ENCODE assay signal across 9 mouse cellular contexts in genomic region chr11:24074634-24075104, GRCm38 (mm10). TPM values are rescaled to one million over a fixed set of nuclear protein-coding genes. Genes with fewer than 3 reads are reported as not detected.
A peak's percentile ranks its signal among the peaks of the same experiment; 100 is the strongest.
DNase-seq lines count a peak whose midpoint lies in the region; ATAC-seq and TF ChIP-seq lines count a peak whose summit lies in the region.
"Had no signal": no experiment of that assay in that cellular context is flagged by ENCODE, and none has a peak within 500 bp of the region (broad histone marks: within the 10 kb centered on the region; RNA-seq: fewer than 3 reads in every experiment).

Gene A830031A19Rik (minus strand): TSS chr11:24075054.

- H3K4me3 ChIP-seq in cerebellum, adult 2 months (replicated peaks; ENCODE audit: insufficient read depth, low read depth, low read length) = peak within 1 kb of the TSS; percentile 59
- H3K4me3 ChIP-seq in lung, postnatal 0 days (ENCODE audit: low read depth, low read length) = peak within 1 kb of the TSS; percentile 66
- peak within 1 kb of the TSS; percentile 78 for H3K4me3 ChIP-seq in hindbrain, embryonic 16.5 days (ENCODE audit: low read length)
- peak within 1 kb of the TSS; percentile 60 for H3K4me3 ChIP-seq in midbrain, embryonic 16.5 days (ENCODE audit: low read depth, low read length)

- peaks cover 21% of the 10 kb centered on the region; the same call in 1 of the 2 replicates for H3K27me3 ChIP-seq in cerebellum, adult 2 months (ENCODE audit: control insufficient read depth, insufficient read depth, low read length)
- H3K27me3 ChIP-seq in lung, postnatal 0 days (replicated peaks; ENCODE audit: insufficient read depth, low read length) = peaks cover 23% of the 10 kb centered on the region
- H3K27me3 ChIP-seq in hindbrain, embryonic 16.5 days (replicated peaks; ENCODE audit: control insufficient read depth, insufficient read depth, low read length) = no peaks in the 10 kb centered on the region
- no peaks in the 10 kb centered on the region for H3K27me3 ChIP-seq in midbrain, embryonic 16.5 days (ENCODE audit: control insufficient read depth, insufficient read depth, low read depth, low read length)

- H3K9ac ChIP-seq in lung, postnatal 0 days (replicated peaks; ENCODE audit: low read depth) = no peak within 1 kb of the TSS
- peak within 1 kb of the TSS; percentile 86 for H3K9ac ChIP-seq in hindbrain, embryonic 16.5 days (ENCODE audit: low read depth, low read length)
- H3K9ac ChIP-seq in midbrain, embryonic 16.5 days (ENCODE audit: low read depth, low read length) = peak within 1 kb of the TSS; percentile 87

- no peak for TF ChIP-seq EP300 in lung, postnatal 0 days (IDR thresholded peaks at IDR 0.05)

- no peaks in the 10 kb centered on the region; the same call in 1 of the 2 replicates for H3K4me1 ChIP-seq in cerebellum, adult 2 months (ENCODE audit: control insufficient read depth, insufficient read depth, low read length)
- H3K4me1 ChIP-seq in lung, postnatal 0 days (ENCODE audit: insufficient read depth, low read depth, low read length) = peaks cover 3% of the 10 kb centered on the region; the same call in 1 of the 2 replicates
- peaks cover 4% of the 10 kb centered on the region for H3K4me1 ChIP-seq in hindbrain, embryonic 16.5 days (ENCODE audit: control insufficient read depth, insufficient read depth, low read depth, low read length)
- peaks cover 8% of the 10 kb centered on the region for H3K4me1 ChIP-seq in midbrain, embryonic 16.5 days (ENCODE audit: control insufficient read depth, insufficient read depth, low read length)

- 1% methylated on average over 11 of the region's 11 CpGs for WGBS in cerebellum, adult 2 months
- 0% methylated on average over 11 of the region's 11 CpGs for WGBS in lung, postnatal 0 days
- WGBS in hindbrain, embryonic 16.5 days = 2% methylated on average over 11 of the region's 11 CpGs
- WGBS in midbrain, embryonic 16.5 days = 0% methylated on average over 11 of the region's 11 CpGs

- H3K27ac ChIP-seq in cerebellum, adult 2 months (ENCODE audit: insufficient read depth, low read length) = no peak within 1 kb of the TSS
- no peak within 1 kb of the TSS for H3K27ac ChIP-seq in lung, postnatal 0 days (ENCODE audit: low read length)
- H3K27ac ChIP-seq in hindbrain, embryonic 16.5 days (ENCODE audit: low read depth, low read length) = peak within 1 kb of the TSS; percentile 91
- H3K27ac ChIP-seq in midbrain, embryonic 16.5 days (ENCODE audit: low read length) = peak within 1 kb of the TSS; percentile 97

- H3K9me3 ChIP-seq in lung, postnatal 0 days (ENCODE audit: low read length) = no peaks in the 10 kb centered on the region
- H3K9me3 ChIP-seq in hindbrain, embryonic 16.5 days (ENCODE audit: control insufficient read depth, low read length) = no peaks in the 10 kb centered on the region
- H3K9me3 ChIP-seq in midbrain, embryonic 16.5 days (replicated peaks; ENCODE audit: control insufficient read depth, low read length, poor library complexity, severe bottlenecking) = no peaks in the 10 kb centered on the region

- no peak for ATAC-seq in lung, postnatal 0 days
- ATAC-seq in hindbrain, embryonic 16.5 days = no peak
- ATAC-seq in midbrain, embryonic 16.5 days = no peak

- H3K4me2 ChIP-seq in lung, postnatal 0 days (replicated peaks; ENCODE audit: low read depth, low read length) = peak within 1 kb of the TSS; percentile 100
- H3K4me2 ChIP-seq in hindbrain, embryonic 16.5 days (ENCODE audit: low read length) = peak within 1 kb of the TSS; percentile 84
- H3K4me2 ChIP-seq in midbrain, embryonic 16.5 days (ENCODE audit: low read length) = peak within 1 kb of the TSS; percentile 99

- no peak for TF ChIP-seq CTCF in cerebellum, adult 2 months (IDR thresholded peaks at IDR 0.05; ENCODE audit: borderline replicate concordance, insufficient read depth, low read depth, low read length)
- TF ChIP-seq CTCF in lung, postnatal 0 days (IDR thresholded peaks at IDR 0.05) = no peak

- H3K36me3 ChIP-seq in lung, postnatal 0 days (ENCODE audit: insufficient read depth, low read length) = no peaks in the 10 kb centered on the region
- H3K36me3 ChIP-seq in hindbrain, embryonic 16.5 days (ENCODE audit: control insufficient read depth, insufficient read depth, low read length) = no peaks in the 10 kb centered on the region
- no peaks in the 10 kb centered on the region for H3K36me3 ChIP-seq in midbrain, embryonic 16.5 days (ENCODE audit: control insufficient read depth, insufficient read depth, low read length)

- no peak for DNase-seq in cerebellum, adult 2 months
- DNase-seq in cerebellum, adult 9-10 months = no peak
- no peak for DNase-seq in lung, postnatal 0 days (ENCODE audit: low spot score)
- DNase-seq in lung, adult 18-20 months = no peak
- DNase-seq in urinary bladder, adult 18-20 months (ENCODE audit: low spot score in 2 of 2) = no peak
- DNase-seq in spleen, adult 12 weeks (ENCODE audit: low spot score) = no peak

- no peak for TF ChIP-seq POLR2A in cerebellum, adult 2 months (IDR thresholded peaks at IDR 0.05; ENCODE audit: borderline replicate concordance, insufficient read depth, low read length)

RNA-seq across cellular contexts. Expression of gene A830031A19Rik, which starts in this region (rescaled TPM):
- 0.21 TPM in 1 of 2 replicates, not detected in the other for polyA plus RNA-seq in cerebellum, adult 2 months (2012; rRNA removed)
- not detected in 2 replicates for polyA plus RNA-seq in lung, postnatal 0 days (2015; fragmentation: Nextera tagmentation; extraction: Ambion mirVana)
- polyA plus RNA-seq in hindbrain, embryonic 16.5 days (2015; fragmentation: Nextera tagmentation; extraction: Ambion mirVana) = 0.21 TPM in 1 of 2 replicates, not detected in the other
- polyA plus RNA-seq in midbrain, embryonic 16.5 days (2015; fragmentation: Nextera tagmentation; extraction: Ambion mirVana) = not detected in 2 replicates
- polyA plus RNA-seq: gonadal fat pad, adult 2 months had no signal

Comparison
In these comparisons a context has a peak if more than half of its experiments do, and no peak if none do; other contexts are left out.
1. H3K27ac ChIP-seq: peak in hindbrain, embryonic 16.5 days (single experiment) and midbrain, embryonic 16.5 days (single experiment); none in cerebellum, adult 2 months (single experiment) and lung, postnatal 0 days (single experiment).
2. Peak in every context shown above with its lines, with median percentiles within 50 percentile points of each other: H3K4me3 ChIP-seq and H3K4me2 ChIP-seq.